Mouse (Mus musculus): Measurements from ENCODE around the gene Taf12.

DNA sequence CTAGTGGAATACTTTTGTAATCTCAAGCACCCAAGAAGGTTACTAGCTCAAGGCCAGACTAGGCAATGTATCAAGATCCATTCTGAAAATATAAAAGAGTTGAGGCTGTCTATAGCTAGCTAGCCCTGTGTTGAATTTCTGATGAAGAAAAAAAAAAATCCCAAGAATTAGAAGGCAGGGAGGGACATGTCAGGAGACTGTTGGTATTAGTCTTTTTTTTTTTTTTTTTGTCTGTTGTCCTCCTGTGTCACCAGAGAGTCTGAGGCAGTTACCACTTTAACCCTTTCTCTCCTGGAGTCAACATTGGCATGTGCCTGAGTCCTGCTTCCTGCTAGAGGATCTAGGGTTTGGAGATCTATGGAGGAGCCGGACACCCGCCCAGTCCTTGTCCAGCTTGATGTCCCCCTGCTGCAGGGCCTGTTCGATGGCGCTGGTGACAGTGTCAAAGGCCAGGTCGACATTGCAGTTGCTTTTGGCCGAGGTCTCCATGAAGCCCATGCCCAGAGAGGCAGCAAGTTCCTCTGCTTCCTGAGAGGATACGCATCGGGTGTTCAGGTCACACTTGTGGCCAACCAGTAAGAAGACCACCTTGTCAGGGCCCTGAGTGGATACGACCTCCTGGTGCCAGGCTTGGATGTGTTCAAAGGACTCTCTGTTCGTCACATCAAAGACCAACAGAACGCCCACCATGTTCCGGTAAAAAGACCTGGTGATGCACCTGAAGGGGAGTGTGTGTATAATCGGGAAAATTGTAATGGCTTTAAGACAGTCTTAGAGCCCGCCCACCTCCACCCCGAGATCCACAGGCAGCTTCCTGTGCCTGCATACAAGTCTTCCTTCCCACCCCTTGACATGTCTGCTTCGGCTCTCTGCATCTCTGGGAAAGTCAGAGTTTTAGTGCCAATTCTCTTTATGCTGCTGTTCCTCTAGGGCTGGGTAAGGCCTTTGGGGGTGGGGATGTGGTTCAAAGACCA is 28.1 kb downstream of the Taf12 start:
- TF ChIP-seq CTCF (IDR thresholded peaks at IDR 0.05; ENCODE audit: extremely low read depth, insufficient read depth, insufficient read length, insufficient replicate concordance) (no peak), POLR2A (IDR thresholded peaks at IDR 0.05; ENCODE audit: low read depth, low read length) (no peak)
